Mouse (Mus musculus): ENCODE results near the gene Gm28891.
"Not testable (repeated sequence)": the region's sequence is repeated elsewhere in the genome, so short reads cannot be mapped to it uniquely, and the experiment has no call there.

The Gm28891 gene

DNA sequence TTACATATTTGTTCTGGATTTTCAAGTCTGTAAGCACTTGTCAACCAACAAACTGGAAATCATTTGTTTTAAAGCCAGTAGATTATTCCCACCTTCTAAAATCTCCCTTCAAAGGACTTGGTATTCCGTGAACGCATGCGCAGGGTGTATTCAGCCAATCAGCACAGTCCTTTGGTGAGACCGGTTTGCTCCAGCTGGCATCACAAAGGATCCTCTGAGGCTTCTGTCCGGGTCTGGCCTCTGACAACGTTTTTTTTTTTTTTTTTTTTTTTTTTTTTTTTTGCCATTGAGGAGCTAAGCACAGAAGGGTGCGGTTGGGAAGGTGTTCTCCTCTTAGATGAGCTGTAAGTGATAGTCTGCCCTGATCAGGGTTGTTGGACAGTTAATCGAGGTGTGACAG is at the start of gene Gm28891:
Gene Gm28891, plus strand, starts transcription at position 301 of the 400 bp plus-strand sequence.
- in situ Hi-C loops (cut with MboI, MseI), result not testable (repeated sequence)

Data from T-helper 2 cell (primary cell).